Mouse (Mus musculus): Measurements from ENCODE around the gene Hist1h4n.

DNA sequence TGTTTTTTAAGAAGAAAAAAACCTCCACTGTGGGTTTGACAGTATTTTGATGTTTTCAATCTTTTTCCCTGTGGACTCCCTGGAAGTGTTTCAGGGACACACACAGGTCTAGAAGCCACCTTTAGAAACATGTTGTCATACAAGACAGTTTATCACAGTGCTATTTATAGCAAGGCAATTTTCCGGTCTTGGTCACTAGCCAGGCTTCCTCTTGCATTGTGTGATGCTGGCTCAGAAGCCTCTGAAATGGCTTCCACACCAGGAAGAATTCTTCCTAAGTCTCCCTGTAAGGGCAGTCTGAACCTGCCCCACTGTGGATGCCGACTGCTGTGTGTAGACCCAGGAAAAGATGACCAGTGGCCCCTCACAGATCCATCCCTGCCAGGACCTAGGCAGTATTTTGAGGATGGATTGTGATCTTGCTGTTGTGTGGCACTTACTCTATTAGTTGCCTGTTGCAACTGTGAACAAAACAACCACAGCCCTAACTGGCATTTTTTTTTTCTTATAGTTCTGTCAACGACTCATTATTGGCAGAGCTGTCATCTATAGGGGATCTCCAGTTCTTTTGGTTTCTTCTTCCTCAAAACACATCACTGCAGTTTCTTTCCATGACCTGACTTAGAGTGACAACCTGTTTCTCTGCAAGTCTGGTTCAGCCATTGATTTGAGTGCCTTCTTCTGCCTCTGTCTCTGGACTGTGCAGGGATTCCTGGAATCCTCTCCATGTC lies 20.4 kb upstream of the Hist1h4n start:
- TF ChIP-seq POLR2A (IDR thresholded peaks at IDR 0.05; ENCODE audit: borderline replicate concordance, extremely low read depth, insufficient read depth, insufficient read length, poor library complexity, severe bottlenecking) (no peak), CTCF (IDR thresholded peaks at IDR 0.05; ENCODE audit: borderline replicate concordance, extremely low read depth, insufficient read depth, insufficient read length) (no peak)

Data from brain, embryonic 14.5 days (tissue).